Mouse (Mus musculus) spleen, adult 12 weeks (tissue): Measurements from ENCODE around the gene Tmem256.

Experiments used
- DNase-seq: peaks from one replicate; pipeline ENCODE4 v3.0.0; 2022; ENCODE audit warnings: low spot score

The Tmem256 gene

DNA sequence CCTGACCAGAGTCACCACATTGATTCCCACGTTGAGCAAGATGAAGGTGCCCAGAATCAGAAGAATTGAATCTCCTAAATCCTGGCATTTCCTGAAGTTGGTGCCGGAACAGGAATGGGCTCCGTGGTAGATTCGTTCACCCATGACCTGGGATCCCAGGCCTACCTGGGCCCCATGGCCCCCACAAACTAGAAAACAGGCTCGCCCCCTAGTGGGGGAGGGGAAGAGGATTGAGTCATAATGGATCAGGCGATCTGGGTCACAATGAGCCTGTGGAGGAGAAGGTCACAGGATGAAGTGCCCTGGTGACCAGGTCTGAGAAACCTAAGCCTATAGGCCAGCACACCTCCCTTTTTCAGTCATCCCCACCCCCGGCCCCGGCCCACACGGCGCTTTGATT is 23.2 kb upstream of the Tmem256 start, which contains the start of gene Gm39566:
TSS of gene Gm39566 (minus strand) at position 144 of the 400 bp plus-strand sequence.
- DNase-seq = no peak

DNA sequence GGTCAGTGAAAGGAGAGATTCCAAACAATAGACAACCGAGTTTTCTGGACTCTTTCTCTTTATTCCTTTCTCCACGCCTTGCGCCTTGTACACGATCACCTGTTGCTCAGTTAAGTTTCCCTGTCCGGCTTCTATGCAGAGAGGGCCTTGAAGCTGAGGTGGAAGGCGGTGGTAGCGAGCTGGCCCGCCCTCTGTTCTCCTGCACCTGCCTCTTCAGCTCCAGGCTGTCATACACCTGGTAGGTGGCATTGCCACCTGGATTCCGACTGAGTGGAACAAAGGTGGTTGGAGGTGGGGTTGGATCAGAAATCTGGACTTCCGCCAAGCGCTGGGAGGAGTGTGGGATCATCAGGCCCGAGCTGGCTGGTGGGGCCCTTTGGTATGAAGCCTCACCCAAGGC is 21.8 kb upstream of the Tmem256 start:
- DNase-seq = no peak

DNA sequence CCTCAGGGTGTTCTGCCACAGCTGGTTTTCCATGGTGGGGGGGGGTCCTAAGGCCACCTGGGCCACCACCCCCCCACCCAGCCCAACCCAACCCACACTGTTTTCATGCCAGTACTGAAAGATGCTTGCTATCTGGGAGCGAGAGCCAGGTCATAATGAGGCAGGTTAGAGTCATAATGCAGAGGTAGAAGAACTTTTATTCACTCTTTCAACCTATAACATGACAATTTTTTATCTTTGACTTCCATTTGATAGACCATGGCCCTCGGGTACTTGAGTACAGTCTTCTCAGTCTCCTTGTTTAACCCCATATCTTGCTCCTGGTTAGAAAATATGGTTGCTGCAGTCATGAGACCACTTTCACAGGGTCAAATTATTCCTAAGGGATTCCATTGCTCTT is 19.9 kb upstream of the Tmem256 start, which contains the start of gene Spem2:
TSS of gene Spem2 (minus strand) at position 101 of the 400 bp plus-strand sequence.
- no peak for DNase-seq

DNA sequence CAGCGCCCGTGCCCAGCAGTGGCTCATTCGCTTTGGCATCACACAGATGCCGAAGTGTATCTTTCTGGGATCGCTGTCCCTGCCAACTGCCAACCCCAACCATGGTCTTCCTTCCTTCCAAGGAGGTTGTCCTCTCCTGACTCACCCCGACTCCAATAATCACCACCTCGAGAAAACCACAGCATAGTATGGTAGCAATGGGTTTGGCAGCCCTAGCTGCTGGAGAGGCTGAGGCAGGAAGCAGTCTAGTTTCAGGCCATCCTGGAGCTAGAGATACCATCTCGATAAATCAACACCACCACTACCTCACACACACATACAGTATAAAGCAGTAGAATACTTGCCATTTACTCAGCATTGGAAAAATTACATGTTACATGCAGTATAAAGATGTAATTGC is 19.4 kb upstream of the Tmem256 start:
- DNase-seq = no peak

DNA sequence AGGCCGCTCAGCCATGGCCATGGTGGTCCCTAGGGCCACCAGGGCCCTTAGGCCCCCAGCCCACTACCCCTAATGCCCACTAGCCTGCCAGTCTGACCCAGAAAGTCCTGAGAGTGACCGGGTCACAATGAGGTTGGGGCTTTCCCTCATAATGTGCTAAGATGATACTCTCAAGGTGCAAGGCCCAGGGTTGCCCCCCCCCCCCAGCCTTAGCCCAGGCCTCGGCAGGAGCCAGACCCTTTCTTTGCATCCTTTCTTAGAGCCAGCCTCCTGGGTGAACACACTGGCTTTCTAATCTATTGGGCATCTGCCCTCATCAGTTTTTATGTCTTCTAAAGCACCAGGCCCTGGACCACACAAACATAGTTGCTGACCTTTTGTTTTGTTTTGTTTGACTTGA is 16.2 kb upstream of the Tmem256 start, which contains the start of gene Spem1:
TSS of gene Spem1 (minus strand) at position 101 of the 400 bp plus-strand sequence.
- DNase-seq = no peak

DNA sequence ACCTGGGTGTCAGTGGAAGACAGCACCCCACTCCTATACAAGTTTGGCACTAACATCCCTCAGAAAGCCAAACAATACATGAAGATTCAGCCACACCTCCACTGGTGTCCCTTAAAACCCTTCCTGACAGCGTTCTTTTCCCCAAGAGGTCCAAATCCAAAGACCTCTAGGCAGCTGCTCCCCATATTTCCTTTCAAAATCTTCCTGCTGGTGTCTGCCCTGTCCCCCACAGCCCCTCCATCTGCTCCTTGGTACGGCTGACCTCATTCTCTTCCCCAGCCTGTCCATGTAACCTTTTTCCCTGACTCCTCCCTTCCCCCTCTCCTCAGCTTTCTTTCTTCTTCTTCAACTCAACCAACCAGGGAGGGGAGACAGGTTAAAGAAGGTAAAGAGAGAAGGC is 14.9 kb upstream of the Tmem256 start:
- DNase-seq = no peak

DNA sequence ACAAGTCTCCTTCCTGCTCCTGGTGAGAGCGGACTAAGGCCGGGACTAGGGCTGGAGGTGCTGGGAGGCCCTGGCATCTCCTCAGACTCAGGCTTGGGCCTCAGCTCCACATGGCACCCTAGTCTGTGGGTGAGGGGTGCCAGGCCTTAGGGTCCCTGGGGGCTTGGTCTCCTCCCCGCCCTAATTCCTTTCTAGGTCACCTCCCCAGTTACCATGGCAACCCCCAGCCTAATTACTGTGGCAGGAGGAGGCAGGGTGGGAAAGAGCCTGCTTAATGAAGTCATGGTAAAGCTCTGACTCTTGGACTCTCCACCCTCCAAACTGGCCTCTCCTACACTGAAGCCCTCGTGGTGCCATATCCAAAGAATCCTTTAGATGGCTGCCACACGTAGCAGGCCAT is 9.5 kb upstream of the Tmem256 start:
- DNase-seq = no peak

DNA sequence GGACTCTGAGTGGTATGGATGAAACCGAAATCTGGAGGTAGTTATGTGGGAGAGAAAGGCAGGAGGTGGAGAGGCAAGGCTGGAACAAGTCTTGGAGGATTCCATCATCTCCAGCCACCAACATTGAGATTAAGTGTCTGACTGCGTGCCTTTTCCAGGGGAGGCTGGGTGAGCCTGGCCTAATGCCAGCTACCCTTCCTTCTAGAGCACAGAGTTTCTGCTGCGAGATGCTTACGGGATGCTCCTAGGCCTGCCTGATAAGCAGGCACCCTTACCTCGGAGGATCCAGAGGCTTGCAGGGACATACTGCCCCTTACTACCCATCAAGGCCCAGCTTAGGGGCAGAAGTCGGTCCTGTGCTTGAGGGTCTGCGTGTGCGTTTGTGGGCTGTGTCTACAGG is 4.8 kb upstream of the Tmem256 start:
- no peak for DNase-seq

DNA sequence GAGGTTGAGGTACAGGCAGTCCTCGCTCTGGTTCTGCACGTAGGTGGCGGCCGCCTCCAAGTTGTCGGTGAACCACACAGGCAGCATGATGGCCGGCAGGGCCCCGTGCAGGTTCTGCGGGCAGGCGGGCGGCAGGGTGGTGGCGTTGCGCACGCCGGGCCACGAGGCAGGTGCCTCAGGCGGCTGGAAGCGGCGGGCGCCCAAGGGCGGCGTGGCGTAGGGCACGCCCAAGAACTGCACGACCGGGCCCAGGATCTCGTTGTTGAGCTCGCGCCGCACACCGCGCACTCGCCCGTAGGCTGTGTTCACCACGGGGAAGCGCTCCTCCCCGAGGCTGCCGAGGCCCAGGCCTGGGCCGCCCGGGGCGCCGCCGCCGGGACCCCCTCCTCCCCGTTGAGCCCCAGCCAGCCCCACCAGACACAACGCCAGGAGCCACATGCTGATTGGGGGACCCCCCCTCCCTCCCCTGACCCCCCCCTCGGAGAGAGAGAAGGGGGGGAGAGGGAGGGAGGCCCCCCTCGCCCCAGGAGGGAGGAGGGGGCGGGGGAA is 4.2 kb upstream of the Tmem256 start:
- DNase-seq = peak; percentile 46

DNA sequence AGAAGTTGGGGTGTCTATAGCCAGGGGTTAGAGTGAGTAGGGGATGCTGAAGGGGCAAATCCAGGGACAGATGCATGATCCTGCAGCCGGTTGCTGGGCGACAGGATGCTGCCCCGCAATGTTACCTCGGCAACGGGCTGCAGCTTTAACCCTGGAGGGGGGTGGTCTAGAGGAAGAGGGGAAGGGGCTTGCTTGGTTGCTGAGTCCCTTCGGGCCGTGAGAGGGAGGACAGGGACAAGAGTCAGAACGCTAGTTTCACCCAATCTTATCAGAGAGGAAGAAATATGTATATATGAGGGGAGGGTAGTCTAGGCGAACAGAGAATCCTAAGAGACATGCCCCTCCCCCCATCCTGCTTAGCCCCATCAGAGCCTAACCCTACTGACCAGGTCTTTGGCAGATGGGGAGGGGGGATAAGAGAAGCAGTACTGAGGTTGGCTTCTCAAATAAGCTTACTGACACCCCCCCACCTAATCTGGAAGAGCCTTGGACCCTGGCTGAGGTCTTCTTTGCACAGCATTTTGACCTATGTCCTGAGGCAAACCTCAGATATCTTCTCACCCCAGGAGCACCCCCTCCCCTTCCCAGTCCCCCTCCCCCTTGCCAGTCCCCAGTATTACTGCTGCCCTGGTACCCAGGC is 2.9 kb upstream of the Tmem256 start:
- DNase-seq = no peak

DNA sequence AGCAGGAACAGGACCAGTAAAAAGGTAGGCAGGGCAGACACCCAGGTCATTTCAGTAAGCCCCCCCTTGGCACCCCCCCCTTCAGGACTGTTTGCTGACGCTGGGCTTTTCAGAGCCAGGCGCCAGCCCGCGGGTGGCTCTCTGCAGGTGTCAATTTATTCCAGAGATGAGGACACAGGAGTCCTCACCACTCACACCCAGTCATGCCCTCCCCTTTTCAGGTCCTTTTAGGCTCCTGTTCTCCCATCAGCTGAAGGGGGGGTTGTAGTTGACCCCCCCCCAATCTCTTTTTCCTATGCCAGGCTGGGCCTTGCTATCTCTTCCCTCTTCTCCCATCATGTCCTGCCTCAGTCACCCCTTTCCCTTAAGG is 2.4 kb upstream of the Tmem256 start:
- DNase-seq = no peak

DNA sequence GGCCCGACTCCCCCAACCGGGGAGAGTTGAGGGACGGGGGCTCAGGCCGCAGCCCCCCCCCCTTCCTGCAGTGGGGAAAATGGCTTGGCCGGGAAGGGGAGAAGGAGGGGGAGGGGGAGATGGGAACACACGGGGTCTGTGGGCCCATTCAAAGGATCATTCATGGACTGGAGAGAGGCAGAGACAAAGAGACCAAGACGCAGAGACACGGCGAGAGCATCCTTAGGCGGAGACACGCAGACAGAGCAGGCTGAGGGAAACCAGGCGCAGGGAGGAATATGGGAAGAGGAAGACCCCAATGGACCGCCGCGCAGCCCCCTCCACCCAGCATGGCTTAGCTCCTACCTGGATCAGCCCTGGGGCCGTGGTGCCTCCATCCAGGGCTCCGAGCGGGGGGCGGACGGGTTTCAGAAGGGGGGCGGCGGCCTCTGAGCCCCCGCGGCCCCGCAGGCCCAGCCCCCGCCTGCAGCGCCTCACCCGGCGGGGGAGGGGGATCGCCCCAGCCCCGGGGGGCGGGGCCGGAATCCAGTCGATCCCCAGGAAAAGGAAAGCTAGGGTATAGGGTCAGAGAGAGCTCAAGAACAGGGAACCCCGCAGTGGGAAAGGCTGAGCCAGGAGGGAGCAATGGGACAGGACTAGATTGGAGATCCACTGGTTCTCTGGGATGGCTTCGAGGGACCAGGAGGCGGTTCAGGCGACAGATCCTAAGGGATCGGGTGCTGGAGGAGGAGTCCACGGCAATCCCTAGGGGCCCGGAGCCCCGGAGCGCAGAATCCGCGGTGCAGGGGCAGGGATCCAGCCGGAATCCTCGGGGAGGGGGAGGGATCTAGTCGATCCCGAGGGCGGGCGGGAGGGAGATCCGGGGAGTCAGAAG is 1.4 kb upstream of the Tmem256 start:
- DNase-seq = no peak

DNA sequence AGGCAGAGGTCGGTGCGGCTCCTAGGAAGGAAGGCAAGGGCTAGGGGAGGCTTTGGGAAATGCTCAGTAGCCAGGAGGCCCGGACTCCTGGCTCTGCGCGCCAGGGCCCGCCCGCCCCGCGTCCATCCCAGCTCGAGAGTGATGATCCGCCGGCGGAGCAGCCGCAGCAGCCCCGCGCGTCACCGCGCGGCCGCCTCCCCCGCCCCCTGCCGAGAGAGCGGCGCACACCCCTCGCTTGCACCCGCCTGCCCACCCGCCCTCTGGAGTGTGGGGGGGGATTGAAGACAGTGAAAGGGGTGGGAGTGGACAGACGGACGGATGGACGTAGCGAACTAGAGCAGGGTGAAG is 736 bp upstream of the Tmem256 start, which contains the start of gene Nlgn2:
TSS of gene Nlgn2 (minus strand) at position 181 of the 348 bp plus-strand sequence.
- no peak for DNase-seq

DNA sequence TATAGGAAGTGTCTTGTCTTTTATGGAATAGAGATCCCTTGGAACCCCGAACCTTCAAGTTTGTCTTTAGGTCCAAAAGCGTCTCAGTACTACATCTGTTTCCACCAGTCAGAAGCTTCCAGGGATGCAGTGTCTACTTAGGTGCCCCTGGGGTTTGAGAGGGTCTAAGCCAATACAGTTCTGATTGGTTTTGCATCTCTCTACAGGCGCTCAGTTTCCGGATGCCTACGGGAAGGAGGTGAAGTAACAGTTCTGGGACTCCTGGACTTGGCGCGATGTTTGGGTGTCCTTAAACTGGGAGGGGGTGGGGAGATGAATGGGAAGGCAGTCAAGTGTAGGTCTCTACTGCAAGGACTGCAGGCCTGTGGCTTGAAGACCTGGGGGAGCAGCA is 395 bp downstream of the Tmem256 start:
- DNase-seq = no peak

DNA sequence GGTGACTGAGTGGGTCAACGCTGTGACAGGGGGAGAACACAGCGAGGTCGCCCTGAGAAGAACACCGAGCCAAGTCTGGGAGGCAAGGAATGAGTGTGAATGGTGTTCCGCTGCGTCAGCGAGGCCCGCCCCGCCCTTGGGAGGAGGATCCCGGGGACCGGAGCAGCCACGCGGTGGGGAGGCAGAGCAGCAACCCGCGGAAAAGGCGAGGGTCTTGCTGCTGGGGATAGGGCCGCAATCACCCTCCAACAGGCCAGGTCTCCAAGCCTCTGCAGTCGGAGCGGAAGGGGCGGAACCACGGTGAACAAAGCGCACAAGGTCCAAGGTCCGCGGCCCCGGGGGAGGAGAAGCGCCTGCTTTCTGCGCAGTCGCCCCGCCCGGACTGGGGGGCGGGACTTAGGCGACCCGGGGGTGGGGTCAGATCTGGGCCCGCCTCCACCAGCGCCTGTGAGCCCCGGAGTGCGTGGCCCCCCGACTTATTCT is 7.9 kb downstream of the Tmem256 start, which contains the start of gene Plscr3:
TSS of gene Plscr3 (plus strand) at position 179 of the 483 bp plus-strand sequence.
- peak; percentile 90 for DNase-seq

DNA sequence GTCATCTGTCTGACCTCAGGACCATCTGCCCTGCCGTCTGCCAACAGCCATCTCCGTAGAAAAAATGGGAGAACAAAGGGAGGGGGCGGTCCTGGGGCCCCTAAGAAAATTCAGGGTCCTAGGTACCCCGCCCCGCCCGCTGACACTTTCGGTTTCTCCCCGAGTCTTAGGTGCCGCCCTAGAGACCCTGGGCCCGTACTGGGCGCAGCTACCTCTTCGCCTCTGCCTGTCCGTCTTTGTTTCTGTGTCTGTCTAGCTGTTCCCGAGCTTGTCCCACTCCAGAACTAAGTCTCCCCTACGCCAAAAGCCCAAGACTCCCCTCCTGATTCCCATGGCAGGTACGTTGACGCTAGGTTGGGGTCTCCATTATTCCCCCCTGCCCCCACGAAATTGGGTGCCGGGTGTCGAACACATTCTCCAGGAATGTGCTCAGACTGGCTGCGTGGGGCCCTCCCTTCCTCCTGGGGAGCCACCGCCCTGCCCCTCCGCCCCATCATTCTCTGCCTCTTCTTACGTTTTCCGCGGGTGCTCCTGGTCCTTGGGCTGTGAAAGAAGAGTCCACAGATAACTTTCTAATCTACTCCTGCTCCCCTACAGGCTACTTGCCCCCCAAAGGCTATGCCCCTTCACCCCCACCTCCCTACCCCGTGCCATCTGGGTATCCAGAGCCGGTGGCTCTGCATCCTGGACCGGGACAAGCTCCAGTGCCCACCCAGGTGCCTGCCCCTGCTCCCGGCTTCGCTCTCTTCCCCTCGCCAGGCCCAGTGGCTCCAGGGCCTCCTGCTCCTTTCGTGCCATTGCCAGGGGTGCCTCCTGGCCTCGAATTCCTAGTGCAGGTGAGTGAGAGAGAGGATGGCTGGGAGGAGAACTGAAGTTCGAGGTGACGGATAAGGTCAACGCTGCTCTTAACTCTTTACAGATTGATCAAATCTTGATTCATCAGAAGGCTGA is 8.7 kb downstream of the Tmem256 start:
- peak; percentile 39 for DNase-seq

DNA sequence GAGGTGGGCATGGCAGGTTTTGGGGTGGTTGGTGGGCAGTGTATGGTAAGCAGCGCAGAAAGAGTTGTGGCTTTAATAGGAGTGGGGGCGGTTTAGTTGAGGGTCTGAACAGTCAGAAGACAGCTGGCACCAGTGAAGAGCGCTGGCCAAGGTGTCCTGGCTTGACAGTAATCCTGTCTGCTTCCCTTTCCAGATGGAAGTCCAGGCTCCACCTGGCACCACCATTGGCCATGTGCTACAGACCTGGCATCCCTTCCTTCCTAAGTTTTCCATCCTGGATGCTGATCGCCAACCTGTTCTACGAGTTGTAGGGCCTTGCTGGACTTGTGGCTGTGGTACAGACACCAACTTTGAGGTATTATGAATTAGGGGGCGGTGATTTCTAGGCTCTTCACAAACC is 9.7 kb downstream of the Tmem256 start:
- DNase-seq = no peak

DNA sequence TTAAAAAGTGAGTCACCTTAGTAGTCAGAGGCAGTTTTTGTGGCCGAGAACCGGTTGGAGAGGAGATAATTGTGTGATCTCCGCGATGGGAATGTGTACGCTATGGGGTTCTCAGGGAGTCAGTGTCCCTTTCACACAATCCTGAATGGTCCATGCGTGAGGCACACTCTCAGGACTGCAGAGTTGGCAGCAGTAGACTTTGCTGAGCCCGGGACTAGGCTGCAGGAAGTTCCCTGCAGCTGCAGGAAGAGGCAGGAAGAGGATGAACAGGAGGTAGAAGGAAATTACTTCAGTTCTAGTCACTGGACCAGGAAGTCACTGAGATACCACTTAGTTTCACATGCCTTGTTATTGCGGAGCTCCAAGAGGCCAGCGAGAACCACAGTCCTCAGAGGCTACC is 10.8 kb downstream of the Tmem256 start:
- DNase-seq = no peak

DNA sequence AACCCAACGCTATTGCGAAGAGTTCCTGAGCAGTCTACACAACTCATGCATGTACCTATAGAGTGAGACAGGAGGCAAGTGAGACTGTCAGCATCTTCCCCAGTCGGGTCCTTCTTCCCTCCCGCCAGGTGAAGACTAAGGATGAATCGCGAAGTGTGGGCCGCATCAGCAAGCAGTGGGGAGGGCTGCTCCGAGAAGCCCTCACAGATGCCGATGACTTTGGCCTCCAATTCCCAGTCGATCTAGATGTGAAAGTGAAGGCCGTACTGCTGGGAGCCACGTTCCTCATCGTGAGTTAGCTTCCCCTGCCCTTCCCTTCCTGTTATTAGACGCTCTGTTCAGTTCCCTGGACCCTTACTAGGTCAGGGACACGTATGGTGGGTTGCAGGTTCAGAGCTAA is 11.6 kb downstream of the Tmem256 start:
- no peak for DNase-seq

DNA sequence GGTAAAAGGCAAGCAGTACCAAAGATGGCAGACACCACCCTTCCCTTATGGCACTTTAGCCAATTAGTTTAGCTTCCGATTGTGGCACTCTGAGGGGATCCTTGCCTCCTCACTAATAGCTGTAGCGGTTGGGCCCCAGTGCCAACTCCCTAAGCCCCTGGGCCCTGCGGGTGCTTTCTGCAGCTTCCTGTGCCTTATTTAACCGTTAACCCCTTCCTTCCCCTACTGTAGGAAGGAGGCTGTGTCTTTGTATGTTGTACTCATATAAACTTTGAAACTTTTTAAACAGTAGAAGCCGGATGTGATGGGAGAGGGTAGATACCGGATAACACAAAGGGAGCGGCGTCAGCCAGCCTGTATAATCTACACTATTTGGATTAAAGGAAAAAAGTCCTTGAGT is 12.4 kb downstream of the Tmem256 start:
- DNase-seq = no peak

DNA sequence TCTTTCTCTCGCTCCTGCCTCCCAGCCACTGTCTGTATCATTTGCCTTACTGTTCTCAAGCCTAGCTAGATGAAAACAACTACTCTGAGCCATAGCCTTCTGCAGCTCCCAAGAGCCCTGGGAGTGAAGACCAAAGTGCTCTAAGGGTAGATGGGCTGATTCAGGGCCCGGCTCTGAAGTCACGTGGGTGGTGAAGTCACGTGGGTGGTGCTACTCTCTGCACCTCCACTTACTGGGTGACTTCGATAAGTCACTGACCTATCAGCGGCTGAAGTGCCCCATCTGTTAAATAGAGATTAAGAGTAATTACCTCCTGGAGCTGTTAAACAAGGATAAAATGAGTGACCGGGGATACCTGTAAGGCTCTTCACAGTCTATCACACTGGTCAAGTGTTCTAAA is 15.7 kb downstream of the Tmem256 start:
- DNase-seq = peak; percentile 81

DNA sequence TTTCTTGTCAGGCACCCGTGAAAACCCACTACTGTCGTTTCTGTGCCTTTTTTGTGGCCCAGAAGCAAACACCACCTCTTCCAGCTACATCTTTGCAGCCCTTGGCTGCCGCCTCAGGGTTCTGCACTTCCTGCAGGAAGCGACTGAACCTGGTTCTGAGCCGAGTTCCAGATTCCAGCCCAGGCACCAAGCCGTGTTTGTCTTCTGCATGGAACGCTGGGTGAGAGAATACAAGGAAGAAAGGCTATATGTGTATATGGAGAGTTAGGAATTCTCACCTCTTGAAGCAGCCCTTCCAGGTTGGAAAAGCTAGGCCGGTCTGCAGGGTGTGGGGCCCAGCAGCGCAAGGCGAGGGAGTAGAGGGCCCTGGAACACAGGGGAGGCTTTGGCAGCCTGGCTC is 16.4 kb downstream of the Tmem256 start:
- DNase-seq = no peak
